Mouse (Mus musculus): ENCODE measurements around the gene Fpr2.
"Not testable (repeated sequence)": the region's sequence is repeated elsewhere in the genome, so short reads cannot be mapped to it uniquely, and the experiment has no call there.

Gene Fpr2

DNA sequence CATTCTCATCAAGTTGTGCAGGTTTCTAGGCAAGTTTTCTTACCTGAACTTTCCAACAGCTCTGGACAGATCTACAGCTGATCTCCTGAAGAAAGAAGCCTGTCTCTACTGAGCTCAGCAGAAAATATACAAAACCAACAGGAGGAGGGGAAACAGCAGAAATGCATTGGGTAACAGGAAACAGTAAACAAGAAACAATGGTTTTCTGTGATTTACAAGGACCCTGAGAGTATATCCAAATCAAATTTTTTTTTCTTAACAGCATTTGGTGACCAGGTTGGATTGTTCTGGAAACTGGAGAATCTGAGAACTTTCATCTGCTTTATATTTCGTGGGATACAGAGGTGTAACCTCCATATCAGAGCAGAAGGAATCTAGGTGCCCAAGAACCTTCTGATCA lies 3.8 kb upstream of the Fpr2 start, which contains the start of gene Fpr1:
Gene Fpr1, minus strand, starts transcription at position 101 of the 400 bp plus-strand sequence.
- DNase-seq (ENCODE audit: low spot score): no peak

DNA sequence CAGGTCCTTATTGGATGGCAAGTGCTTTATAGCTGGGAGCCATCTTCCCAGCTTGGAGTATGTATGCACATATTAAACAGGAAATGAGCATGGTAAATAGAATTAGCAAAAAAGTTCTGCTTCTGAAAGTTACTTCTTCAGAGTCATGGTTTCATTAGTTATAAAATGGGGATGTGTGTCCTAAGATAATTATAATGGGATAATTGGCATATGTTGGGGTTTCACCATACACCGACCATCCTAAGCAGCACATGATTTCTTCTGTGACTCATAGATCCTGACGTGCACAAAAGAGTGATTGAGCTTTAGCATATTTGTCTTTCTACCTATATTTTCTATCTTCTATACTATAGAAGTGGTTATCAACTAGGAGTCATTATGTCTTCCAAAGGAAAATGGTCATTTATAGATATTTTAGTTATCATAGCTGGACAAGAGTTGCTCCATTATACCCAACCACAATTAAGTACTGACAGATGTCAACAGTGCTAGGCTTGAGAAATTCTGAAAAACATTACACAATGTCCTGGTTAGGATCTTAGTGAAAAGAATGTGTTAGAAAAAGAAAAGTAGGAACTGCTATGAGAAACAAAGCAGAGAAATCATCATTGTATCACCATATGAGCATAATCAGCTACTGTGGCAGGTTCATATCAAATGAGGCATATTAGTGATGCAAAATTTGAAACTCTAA lies 2.3 kb downstream of the Fpr2 start:
- DNase-seq (ENCODE audit: low spot score): no peak

DNA sequence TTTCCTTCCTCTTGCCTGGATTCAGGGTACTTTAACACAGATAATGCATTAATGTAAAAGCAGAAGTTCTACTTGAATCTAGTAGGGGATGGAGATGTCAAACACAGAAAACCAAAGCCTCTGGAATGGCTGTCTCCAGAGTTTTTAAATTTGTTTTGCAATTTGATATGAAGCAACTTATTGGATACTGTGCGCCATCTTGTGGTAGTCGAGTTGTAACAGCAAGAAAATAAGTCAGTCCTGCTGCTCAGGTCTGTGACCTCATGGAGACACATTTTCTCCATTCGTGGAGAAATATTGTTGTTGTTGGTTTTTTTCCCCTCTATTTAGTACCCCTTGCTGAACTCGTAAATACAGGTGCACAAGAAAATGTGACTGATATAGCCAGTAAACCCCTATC lies 8.4 kb downstream of the Fpr2 start:
- DNase-seq (ENCODE audit: low spot score): no peak

DNA sequence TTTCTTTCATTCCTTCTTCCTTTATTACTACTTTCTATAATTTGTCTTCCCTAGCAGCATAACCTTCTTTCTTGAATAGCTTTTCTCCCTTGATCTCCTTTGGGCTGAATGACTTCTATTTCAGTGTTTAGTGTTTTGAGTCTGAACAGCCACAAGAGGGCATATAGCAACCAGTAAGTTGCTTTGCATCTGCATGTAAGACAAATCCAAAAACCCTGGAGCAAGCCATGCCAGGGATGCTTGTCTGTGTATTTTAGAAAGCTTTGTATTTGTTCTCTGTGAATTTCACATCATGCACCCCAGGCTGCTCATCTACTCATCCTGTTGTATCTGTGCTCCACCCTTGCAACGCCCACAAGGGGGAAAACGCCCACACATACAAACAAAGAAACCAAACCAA lies 11.6 kb downstream of the Fpr2 start:
- no peak for DNase-seq (ENCODE audit: low spot score)

DNA sequence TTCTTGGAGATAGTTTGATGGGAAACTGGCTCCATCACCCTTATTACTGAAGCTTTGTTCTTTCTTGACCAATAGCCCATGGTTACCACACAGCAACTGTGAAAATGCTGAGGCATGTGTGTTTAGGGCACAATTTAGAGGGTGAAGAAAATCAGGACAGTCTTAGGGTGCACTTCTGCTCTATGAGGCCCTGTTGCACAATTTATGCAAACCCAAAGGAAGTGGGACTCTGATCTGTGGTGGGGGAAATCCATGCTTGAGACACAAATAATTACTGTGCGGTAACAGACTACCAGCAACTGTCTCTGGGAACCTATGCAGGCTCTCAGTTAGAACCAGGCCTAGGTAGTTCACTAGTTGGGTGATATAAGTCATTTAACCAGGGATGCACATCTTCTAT lies 13.1 kb downstream of the Fpr2 start:
- DNase-seq (ENCODE audit: low spot score): no peak

DNA sequence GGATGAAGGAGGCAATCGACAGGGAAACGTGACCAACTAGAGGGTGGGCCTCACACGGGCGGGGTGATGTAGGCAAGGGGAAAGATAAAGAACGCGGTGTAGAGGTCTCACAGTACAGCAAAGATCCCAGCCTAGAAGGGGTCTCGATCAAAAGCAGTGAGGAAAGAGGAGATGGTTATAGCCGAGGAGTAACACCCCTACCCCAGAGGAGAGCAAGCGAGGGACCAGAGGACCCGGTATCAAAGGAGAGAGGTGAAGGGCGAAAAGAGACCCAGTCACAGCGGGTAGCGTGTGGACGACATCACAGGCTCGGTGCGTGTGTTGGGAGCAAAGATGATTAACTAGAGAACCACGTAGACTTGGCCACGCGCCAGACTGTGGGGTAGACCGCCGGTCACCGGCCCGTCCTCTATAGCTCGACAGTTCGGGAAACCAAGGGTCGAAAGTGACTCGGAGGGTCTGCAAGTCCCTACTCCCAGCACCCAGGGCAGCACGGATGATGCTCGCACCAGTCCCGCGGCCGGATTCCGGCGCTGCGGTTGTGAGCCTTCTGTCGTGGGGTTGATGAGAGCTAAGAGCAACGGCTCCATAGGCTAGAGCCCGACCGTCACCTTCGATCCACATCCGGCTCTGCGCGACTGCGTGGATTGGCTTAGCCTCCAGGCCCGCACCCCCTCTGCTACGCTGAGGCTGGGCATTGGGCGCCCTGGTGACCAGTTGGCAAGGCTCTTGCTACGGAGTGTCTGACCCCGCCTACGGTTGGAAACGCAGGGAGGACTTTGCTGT lies 22.2 kb downstream of the Fpr2 start:
- peak; percentile 80 for DNase-seq (ENCODE audit: low spot score)

DNA sequence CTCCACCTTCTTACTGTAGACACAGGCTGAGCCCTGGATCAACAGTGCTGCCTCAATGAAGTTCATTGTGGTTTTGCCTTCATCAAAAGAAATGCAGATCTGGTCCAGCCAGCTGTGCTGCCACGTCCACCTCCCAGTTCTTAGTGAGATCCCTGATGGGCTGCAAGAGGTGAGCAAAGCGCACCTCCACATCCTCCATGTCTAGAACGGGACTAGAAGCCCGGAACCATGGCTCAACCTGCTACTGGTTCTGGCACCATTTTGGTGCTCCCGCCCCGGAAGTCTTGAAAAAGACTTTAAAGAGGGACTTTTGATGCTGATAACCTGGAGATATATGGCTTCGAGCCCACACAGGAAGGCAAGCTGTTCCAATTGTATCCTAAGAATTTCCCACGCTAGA lies 25.0 kb downstream of the Fpr2 start:
- not testable (repeated sequence) for DNase-seq (ENCODE audit: low spot score)

DNA sequence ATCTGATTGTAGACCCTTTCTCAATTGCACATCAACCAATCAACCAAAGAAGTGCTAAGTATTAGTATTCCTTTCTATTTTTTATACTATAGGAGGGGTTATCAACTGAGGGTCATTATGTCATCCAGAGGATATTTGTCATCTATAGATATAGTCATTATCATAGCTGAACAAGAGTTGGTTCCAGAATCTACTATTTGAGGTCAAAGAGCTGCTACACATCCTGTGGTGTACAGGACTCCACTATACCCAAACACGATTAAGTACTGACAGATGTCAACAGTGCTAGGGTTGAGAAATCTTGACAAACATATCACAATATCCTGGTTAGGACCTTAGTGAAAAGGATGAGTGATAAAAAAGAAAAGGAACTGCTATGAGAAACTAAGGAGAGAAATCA lies 29.8 kb downstream of the Fpr2 start:
- no peak for DNase-seq (ENCODE audit: low spot score)

DNA sequence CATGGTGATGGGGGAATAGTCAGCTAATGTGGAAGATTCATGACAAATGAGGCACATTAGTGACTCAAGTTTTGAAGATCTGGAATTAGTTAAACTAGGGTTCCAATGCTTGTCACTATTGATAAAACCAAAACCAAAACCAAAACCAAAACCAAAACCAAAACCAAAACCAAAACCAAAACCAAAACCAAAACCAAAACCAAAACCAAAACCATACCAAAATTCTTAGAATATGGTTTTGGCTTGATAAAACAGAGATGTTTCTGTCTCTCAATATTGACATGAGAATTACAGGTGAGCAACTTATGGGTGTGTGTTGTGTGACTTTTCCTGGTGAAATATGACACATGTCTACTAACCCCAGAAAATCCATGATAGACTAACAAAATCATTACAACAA lies 30.2 kb downstream of the Fpr2 start:
- DNase-seq (ENCODE audit: low spot score): no peak

Data from left cerebral cortex, adult 11 months (tissue).